ENCODE assay signal across 8 mouse cellular contexts in the genomic region with DNA sequence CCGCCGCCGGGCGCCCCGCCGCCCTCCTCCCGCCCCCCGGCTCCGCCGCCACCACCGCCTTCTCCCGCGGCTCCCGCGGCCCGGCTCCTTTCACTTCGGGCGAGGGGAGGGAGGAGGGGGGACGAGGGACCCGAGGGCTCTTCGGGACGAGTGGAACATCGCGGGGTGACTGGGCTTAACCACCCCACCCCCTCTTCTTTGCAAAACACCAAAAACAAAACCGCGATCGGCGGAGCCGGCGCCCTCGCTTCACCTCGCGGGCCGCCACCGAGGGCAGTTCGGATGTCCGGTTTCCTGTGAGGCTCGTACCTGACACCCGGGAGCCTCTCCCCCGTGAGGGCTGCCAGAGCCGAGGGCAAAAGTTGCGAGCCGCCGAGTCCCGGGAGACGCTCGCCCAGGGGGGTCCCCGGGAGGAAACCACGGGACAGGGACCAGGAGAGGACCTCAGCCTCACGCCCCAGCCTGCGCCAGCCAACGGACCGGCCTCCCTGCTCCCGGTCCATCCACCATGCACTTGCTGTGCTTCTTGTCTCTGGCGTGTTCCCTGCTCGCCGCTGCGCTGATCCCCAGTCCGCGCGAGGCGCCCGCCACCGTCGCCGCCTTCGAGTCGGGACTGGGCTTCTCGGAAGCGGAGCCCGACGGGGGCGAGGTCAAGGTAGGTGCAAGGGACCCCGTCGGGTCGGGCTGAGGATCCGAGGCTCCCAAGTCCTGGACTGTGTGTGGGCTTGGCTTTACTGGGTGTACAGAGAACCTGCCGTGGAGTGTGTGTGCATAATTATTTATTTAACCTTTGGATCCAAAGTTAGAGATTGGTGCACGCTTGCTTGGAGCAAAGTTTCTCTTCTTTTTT. TPM values are rescaled to one million over a fixed set of nuclear protein-coding genes. Genes with fewer than 3 reads are reported as not detected.
A peak's percentile ranks its signal among the peaks of the same experiment; 100 is the strongest.
DNase-seq lines count a peak whose midpoint lies in the region; ATAC-seq and TF ChIP-seq lines count a peak whose summit lies in the region.

A gene (plus strand): TSS at position 336 of the 850 bp plus-strand sequence.

- H3K36me3 ChIP-seq in intestine, embryonic 16.5 days (ENCODE audit: control insufficient read depth, insufficient read depth, low read length) = no peaks in the 10 kb centered on the region
- no peaks in the 10 kb centered on the region for H3K36me3 ChIP-seq in liver, embryonic 12.5 days
- H3K36me3 ChIP-seq in myocyte (ENCODE audit: control insufficient read depth, insufficient read depth) = no peaks in the 10 kb centered on the region
- H3K36me3 ChIP-seq in stomach, embryonic 14.5 days (ENCODE audit: control insufficient read depth, insufficient read depth, low read length) = no peaks in the 10 kb centered on the region

- H3K9ac ChIP-seq in intestine, embryonic 16.5 days (ENCODE audit: low read depth, low read length) = peak within 1 kb of the TSS; percentile 89
- peak within 1 kb of the TSS; percentile 63 for H3K9ac ChIP-seq in liver, embryonic 12.5 days
- peak within 1 kb of the TSS; percentile 69 for H3K9ac ChIP-seq in stomach, embryonic 14.5 days (replicated peaks; ENCODE audit: low read depth, low read length)

- under 1% methylated on average over 61 of the region's 79 CpGs for WGBS in intestine, embryonic 16.5 days
- under 1% methylated on average over 70 of the region's 79 CpGs for WGBS in liver, embryonic 12.5 days (ENCODE audit: insufficient replicate concordance)
- WGBS in stomach, embryonic 14.5 days = 1% methylated on average over 58 of the region's 79 CpGs

- H3K4me1 ChIP-seq in intestine, embryonic 16.5 days (ENCODE audit: control insufficient read depth, insufficient read depth, low read length) = peaks cover 10% of the 10 kb centered on the region; the same call in 1 of the 2 replicates
- no peaks in the 10 kb centered on the region for H3K4me1 ChIP-seq in liver, embryonic 12.5 days
- no peaks in the 10 kb centered on the region for H3K4me1 ChIP-seq in stomach, embryonic 14.5 days (ENCODE audit: control insufficient read depth, insufficient read depth, low read length)

- H3K27ac ChIP-seq in intestine, embryonic 16.5 days (ENCODE audit: low read length) = peak within 1 kb of the TSS; percentile 94
- H3K27ac ChIP-seq in liver, embryonic 12.5 days = peak within 1 kb of the TSS; percentile 76
- H3K27ac ChIP-seq in stomach, embryonic 14.5 days (ENCODE audit: low read length) = peak within 1 kb of the TSS; percentile 66; the same call in 1 of the 2 replicates

- peak within 1 kb of the TSS; percentile 81 for H3K4me2 ChIP-seq in intestine, embryonic 16.5 days (ENCODE audit: low read depth, low read length)
- H3K4me2 ChIP-seq in liver, embryonic 12.5 days = peak within 1 kb of the TSS; percentile 72
- H3K4me2 ChIP-seq in myocyte (ENCODE audit: low read depth) = peak within 1 kb of the TSS; percentile 84
- peak within 1 kb of the TSS; percentile 61 for H3K4me2 ChIP-seq in stomach, embryonic 14.5 days (replicated peaks; ENCODE audit: low read depth, low read length)

- H3K4me3 ChIP-seq in intestine, embryonic 16.5 days (ENCODE audit: low read length) = peak within 1 kb of the TSS; percentile 86
- peak within 1 kb of the TSS; percentile 62 for H3K4me3 ChIP-seq in liver, embryonic 12.5 days
- H3K4me3 ChIP-seq in myocyte = peak within 1 kb of the TSS; percentile 82
- H3K4me3 ChIP-seq in stomach, embryonic 14.5 days (ENCODE audit: low read depth, low read length) = peak within 1 kb of the TSS; percentile 60

- peak within 1 kb of the TSS; percentile 18 for H3ac ChIP-seq in myocyte (ENCODE audit: control insufficient read depth, insufficient read length)

- H3K79me2 ChIP-seq in myocyte (ENCODE audit: control insufficient read depth, insufficient read depth) = peaks cover 47% of the 10 kb centered on the region

- peak; percentile 55 for ATAC-seq in granulocyte monocyte progenitor cell, adult 5-6 weeks (replicated peaks; ENCODE audit: poor library complexity, severe bottlenecking)
- ATAC-seq in intestine, embryonic 16.5 days = peak; percentile 85
- peak; percentile 71 for ATAC-seq in liver, embryonic 12.5 days
- ATAC-seq in stomach, embryonic 14.5 days (ENCODE audit: insufficient number of reproducible peaks, insufficient read depth, low FRiP score, low read depth) = peak; percentile 59

- H3K9me3 ChIP-seq in intestine, embryonic 16.5 days (ENCODE audit: control insufficient read depth, low read length) = no peaks in the 10 kb centered on the region
- no peaks in the 10 kb centered on the region for H3K9me3 ChIP-seq in liver, embryonic 12.5 days (replicated peaks)
- H3K9me3 ChIP-seq in stomach, embryonic 14.5 days (ENCODE audit: control insufficient read depth, low read depth, low read length) = no peaks in the 10 kb centered on the region

- peak; percentile 77 for DNase-seq in kidney, adult 18-20 months
- DNase-seq in kidney, adult 11 months = no peak
- DNase-seq in embryo, embryonic 11 days = peak; percentile 77

- no peaks in the 10 kb centered on the region for H3K27me3 ChIP-seq in intestine, embryonic 16.5 days (replicated peaks; ENCODE audit: control insufficient read depth, insufficient read depth, low read length)
- peaks cover 33% of the 10 kb centered on the region for H3K27me3 ChIP-seq in liver, embryonic 12.5 days (replicated peaks)
- H3K27me3 ChIP-seq in myocyte (ENCODE audit: control insufficient read depth, insufficient read depth, insufficient read length) = no peaks in the 10 kb centered on the region
- no peaks in the 10 kb centered on the region for H3K27me3 ChIP-seq in stomach, embryonic 14.5 days (ENCODE audit: control insufficient read depth, insufficient read depth, low read length)

- TF ChIP-seq POLR2A in myocyte (IDR thresholded peaks at IDR 0.05; ENCODE audit: insufficient read length, low read depth) = peak; percentile 47

TF ChIP-seq in myocyte, 11 proteins besides CTCF, POLR2A, EP300 and RAD21:
- no peak for TF ChIP-seq TCF12 (IDR thresholded peaks at IDR 0.05; ENCODE audit: insufficient read depth, poor library complexity, severe bottlenecking)
- TF ChIP-seq CEBPB (IDR thresholded peaks at IDR 0.05; ENCODE audit: insufficient read depth, poor library complexity, severe bottlenecking) = no peak
- peak in 1 of 3 experiments; percentile 4 for TF ChIP-seq MYOD1 (IDR thresholded peaks at IDR 0.05; ENCODE audit: control insufficient read depth in 1 of 3, insufficient read length in 2 of 3, low read depth in 2 of 3)
- peak in 1 of 3 experiments; percentile 23 for TF ChIP-seq MYOG (IDR thresholded peaks at IDR 0.05; ENCODE audit: control insufficient read depth in 1 of 3, insufficient read depth in 1 of 3, insufficient read length in 2 of 3, low read depth in 2 of 3)
- no peak for TF ChIP-seq E2F4 (IDR thresholded peaks at IDR 0.05; ENCODE audit: insufficient read depth)
- no peak for TF ChIP-seq POLR2AphosphoS2 (IDR thresholded peaks at IDR 0.05; ENCODE audit: insufficient read length, low read depth)

RNA-seq across cellular contexts. Expression of the gene that starts here (rescaled TPM):
- total RNA-seq in granulocyte monocyte progenitor cell, adult 5-6 weeks (2014; fragmentation: Nextera tagmentation) = not detected in 2 replicates
- total RNA-seq in granulocyte monocyte progenitor cell, adult 5-6 weeks (2017) = 0.52 TPM in 1 of 2 replicates, not detected in the other
- 4.0 and 5.9 TPM in 2 replicates for polyA plus RNA-seq in intestine, embryonic 16.5 days (2015; fragmentation: Nextera tagmentation; extraction: Ambion mirVana)
- 5.3 and 5.4 TPM in 2 replicates for polyA plus RNA-seq in liver, embryonic 12.5 days (2016; fragmentation: Nextera tagmentation; extraction: Ambion mirVana)
- polyA plus RNA-seq in myocyte (2012; fragmentation: generic; extraction: Trizol) = 7.8 TPM
- polyA plus RNA-seq in stomach, embryonic 14.5 days (2014; fragmentation: Nextera tagmentation; extraction: Ambion mirVana) = 5.4 and 5.9 TPM in 2 replicates

Comparison
In these comparisons a context has a peak if more than half of its experiments do, and no peak if none do; other contexts are left out.
1. Peak in ATAC-seq in granulocyte monocyte progenitor cell, adult 5-6 weeks; RNA of the gene not detected or under 1 TPM.